In the genomic region with DNA sequence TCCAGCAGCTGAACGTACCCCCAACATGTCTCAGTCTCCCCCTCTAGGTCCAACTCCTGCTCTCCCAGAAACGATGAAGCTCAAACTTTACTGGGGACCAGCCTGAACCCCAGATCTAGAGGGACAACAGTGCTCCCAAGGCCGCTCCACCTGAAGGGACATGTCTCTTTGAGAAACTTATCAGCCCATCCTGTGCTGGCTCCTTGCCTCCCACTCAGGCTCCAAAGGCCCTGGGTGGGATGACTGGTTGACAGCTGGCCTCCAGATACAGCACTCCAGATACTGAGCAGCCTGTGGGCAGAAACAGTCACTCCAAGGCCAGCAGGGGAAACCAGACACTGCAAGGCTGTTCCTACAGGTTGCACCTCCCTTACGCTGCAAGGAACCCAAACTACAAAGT, we compare ENCODE assay signal across 8 mouse cellular contexts. TPM values are rescaled to one million over a fixed set of nuclear protein-coding genes. Genes with fewer than 3 reads are reported as not detected.
DNase-seq lines count a peak whose midpoint lies in the region; ATAC-seq and TF ChIP-seq lines count a peak whose summit lies in the region.

No protein-coding gene starts in this region.

- TF ChIP-seq POLR2A in lung, adult 2 months (IDR thresholded peaks at IDR 0.05; ENCODE audit: borderline replicate concordance, extremely low read depth, low read depth, low read length) = no peak
- no peak for TF ChIP-seq POLR2A in cortical plate, adult 2 months (IDR thresholded peaks at IDR 0.05; ENCODE audit: extremely low read depth, insufficient read depth, low read length)
- TF ChIP-seq POLR2A in testis, adult 2 months (IDR thresholded peaks at IDR 0.05; ENCODE audit: control insufficient read depth, low read depth, low read length) = no peak

- no peaks in the 10 kb centered on the region for H3K4me1 ChIP-seq in lung, adult 2 months (ENCODE audit: control insufficient read depth, insufficient read depth, low read length)
- H3K4me1 ChIP-seq in cortical plate, adult 2 months (ENCODE audit: control insufficient read depth, insufficient read depth, low read length) = peaks cover 2% of the 10 kb centered on the region; the same call in 1 of the 2 replicates
- H3K4me1 ChIP-seq in heart, postnatal 0 days (ENCODE audit: control insufficient read depth, insufficient read depth) = no peaks in the 10 kb centered on the region
- no peaks in the 10 kb centered on the region for H3K4me1 ChIP-seq in liver, embryonic 16.5 days (ENCODE audit: control insufficient read depth, low read depth, low read length)
- H3K4me1 ChIP-seq in testis, adult 2 months (ENCODE audit: control insufficient read depth, insufficient read depth, low read length) = peaks cover 4% of the 10 kb centered on the region

- no peak for TF ChIP-seq CTCF in lung, adult 2 months (IDR thresholded peaks at IDR 0.05; ENCODE audit: insufficient read depth, low read length)
- no peak for TF ChIP-seq CTCF in cortical plate, adult 2 months (IDR thresholded peaks at IDR 0.05; ENCODE audit: extremely low read depth, insufficient read depth, low read length)
- TF ChIP-seq CTCF in heart, postnatal 0 days (IDR thresholded peaks at IDR 0.05; ENCODE audit: low read depth) = no peak
- TF ChIP-seq CTCF in testis, adult 2 months (IDR thresholded peaks at IDR 0.05; ENCODE audit: control insufficient read depth, insufficient read depth, insufficient replicate concordance, low read depth, low read length) = no peak

- WGBS in lung, adult 2 months = 47% methylated on average over 4 of the region's 4 CpGs
- 33% methylated on average over 4 of the region's 4 CpGs for whole genome bisulfite sequencing in heart, postnatal 0 days
- 36% methylated on average over 4 of the region's 4 CpGs for whole genome bisulfite sequencing in liver, embryonic 16.5 days (ENCODE audit: insufficient replicate concordance)

- TF ChIP-seq EP300 in heart, postnatal 0 days (IDR thresholded peaks at IDR 0.05; ENCODE audit: low read depth) = no peak

- no peaks in the 10 kb centered on the region for H3K27me3 ChIP-seq in heart, postnatal 0 days (ENCODE audit: control insufficient read depth, insufficient read depth, low read length)
- H3K27me3 ChIP-seq in liver, embryonic 16.5 days (ENCODE audit: control insufficient read depth, insufficient read depth, low read depth, low read length) = peaks cover 4% of the 10 kb centered on the region
- no peaks in the 10 kb centered on the region for H3K27me3 ChIP-seq in testis, adult 2 months (ENCODE audit: control insufficient read depth, insufficient read depth, low read length)

- H3K9ac ChIP-seq in heart, postnatal 0 days (replicated peaks; ENCODE audit: low read depth, low read length) = peak overlapping the region; percentile 58
- H3K9ac ChIP-seq in liver, embryonic 16.5 days (ENCODE audit: low read depth, low read length) = no peak overlapping the region

- H3K4me3 ChIP-seq in lung, adult 2 months (replicated peaks; ENCODE audit: extremely low read depth, low read depth, low read length) = peak overlapping the region; percentile 39
- peak overlapping the region; percentile 50 for H3K4me3 ChIP-seq in cortical plate, adult 2 months (ENCODE audit: insufficient read depth, low read length)
- peak overlapping the region; percentile 70 for H3K4me3 ChIP-seq in heart, postnatal 0 days (ENCODE audit: low read depth, low read length)
- H3K4me3 ChIP-seq in liver, embryonic 16.5 days (ENCODE audit: low read depth, low read length) = peak overlapping the region; percentile 61; the same call in 1 of the 2 replicates
- H3K4me3 ChIP-seq in testis, adult 2 months (ENCODE audit: control insufficient read depth, low read depth, low read length) = peak overlapping the region; percentile 78

- H3K27ac ChIP-seq in cortical plate, adult 2 months (ENCODE audit: insufficient read depth, low read length) = peak overlapping the region; percentile 21; the same call in 1 of the 2 replicates
- peak overlapping the region; percentile 71 for H3K27ac ChIP-seq in heart, postnatal 0 days (ENCODE audit: low read depth)
- no peak overlapping the region for H3K27ac ChIP-seq in liver, embryonic 16.5 days (ENCODE audit: low read length)
- peak overlapping the region; percentile 40 for H3K27ac ChIP-seq in testis, adult 2 months (ENCODE audit: control insufficient read depth, insufficient read depth, low read depth, low read length)

- peak overlapping the region; percentile 90 for H3K4me2 ChIP-seq in heart, postnatal 0 days (ENCODE audit: low read depth, low read length)
- peak overlapping the region; percentile 62 for H3K4me2 ChIP-seq in liver, embryonic 16.5 days (ENCODE audit: low read depth, low read length)

- H3K9me3 ChIP-seq in heart, postnatal 0 days (replicated peaks; ENCODE audit: control insufficient read depth, low read length) = no peaks in the 10 kb centered on the region
- no peaks in the 10 kb centered on the region for H3K9me3 ChIP-seq in liver, embryonic 16.5 days (replicated peaks; ENCODE audit: control insufficient read depth, low read length)

- no peaks in the 10 kb centered on the region for H3K36me3 ChIP-seq in heart, postnatal 0 days (replicated peaks; ENCODE audit: control insufficient read depth, insufficient read depth, low read length)
- no peaks in the 10 kb centered on the region for H3K36me3 ChIP-seq in liver, embryonic 16.5 days (ENCODE audit: control insufficient read depth, insufficient read depth)
- no peaks in the 10 kb centered on the region for H3K36me3 ChIP-seq in testis, adult 2 months (ENCODE audit: control insufficient read depth, insufficient read depth, low read length)

- no peak for ATAC-seq in heart, postnatal 0 days (ENCODE audit: insufficient read depth, low read depth)
- no peak for ATAC-seq in liver, embryonic 16.5 days (ENCODE audit: low read depth)

- DNase-seq in lung, adult 2 months = no peak
- no peak for DNase-seq in lung, postnatal 25 days (ENCODE audit: low spot score)
- no peak for DNase-seq in heart, postnatal 0 days (ENCODE audit: low spot score)
- no peak for DNase-seq in left cerebral cortex, adult 11 months (ENCODE audit: low spot score)
- no peak for DNase-seq in gastrocnemius, postnatal 4 days (ENCODE audit: low spot score in 2 of 2)

RNA-seq across cellular contexts. Expression of gene Usp27x, which starts 1.0 kb away (rescaled TPM):
- polyA plus RNA-seq in lung, adult 2 months (2012; rRNA removed) = 1.2 and 1.4 TPM in 2 replicates
- 6.3 and 6.6 TPM in 2 replicates for polyA plus RNA-seq in cortical plate, adult 2 months (2012; rRNA removed)
- total RNA-seq in heart, postnatal 0 days (2014; rRNA removed; ENCODE audit: low replicate concordance) = 0.62 and 1.8 TPM in 2 replicates
- polyA plus RNA-seq in heart, postnatal 0 days (2015; fragmentation: Nextera tagmentation; extraction: Ambion mirVana) = 0.14 and 0.22 TPM in 2 replicates
- polyA plus RNA-seq in liver, embryonic 16.5 days (2015; fragmentation: Nextera tagmentation; extraction: Ambion mirVana) = 0.02 and 0.04 TPM in 2 replicates
- 2.0 and 2.6 TPM in 2 replicates for polyA plus RNA-seq in testis, adult 2 months (2012; rRNA removed)
- 1 to 10 TPM; 1.5 to 1.6 TPM for total RNA-seq in gastrocnemius, postnatal 4 days (2021)

RNA-seq across cellular contexts. Expression of gene Clcn5, which starts 57.4 kb away (rescaled TPM):
- polyA plus RNA-seq in lung, adult 2 months (2012; rRNA removed) = 2.0 and 2.9 TPM in 2 replicates
- 4.0 and 4.2 TPM in 2 replicates for polyA plus RNA-seq in cortical plate, adult 2 months (2012; rRNA removed)
- 22.8 and 41.5 TPM in 2 replicates for total RNA-seq in heart, postnatal 0 days (2014; rRNA removed; ENCODE audit: low replicate concordance)
- polyA plus RNA-seq in heart, postnatal 0 days (2015; fragmentation: Nextera tagmentation; extraction: Ambion mirVana) = 3.5 and 6.6 TPM in 2 replicates
- polyA plus RNA-seq in liver, embryonic 16.5 days (2015; fragmentation: Nextera tagmentation; extraction: Ambion mirVana) = 3.3 and 3.4 TPM in 2 replicates
- 1.5 and 2.4 TPM in 2 replicates for polyA plus RNA-seq in testis, adult 2 months (2012; rRNA removed)
- 10 to 100 TPM; 78.2 to 85.7 TPM for total RNA-seq in gastrocnemius, postnatal 4 days (2021)
